Mouse (Mus musculus): ENCODE measurements around the gene Ceacam2.
"Not testable (repeated sequence)": the region's sequence is repeated elsewhere in the genome, so short reads cannot be mapped to it uniquely, and the experiment has no call there.

DNA sequence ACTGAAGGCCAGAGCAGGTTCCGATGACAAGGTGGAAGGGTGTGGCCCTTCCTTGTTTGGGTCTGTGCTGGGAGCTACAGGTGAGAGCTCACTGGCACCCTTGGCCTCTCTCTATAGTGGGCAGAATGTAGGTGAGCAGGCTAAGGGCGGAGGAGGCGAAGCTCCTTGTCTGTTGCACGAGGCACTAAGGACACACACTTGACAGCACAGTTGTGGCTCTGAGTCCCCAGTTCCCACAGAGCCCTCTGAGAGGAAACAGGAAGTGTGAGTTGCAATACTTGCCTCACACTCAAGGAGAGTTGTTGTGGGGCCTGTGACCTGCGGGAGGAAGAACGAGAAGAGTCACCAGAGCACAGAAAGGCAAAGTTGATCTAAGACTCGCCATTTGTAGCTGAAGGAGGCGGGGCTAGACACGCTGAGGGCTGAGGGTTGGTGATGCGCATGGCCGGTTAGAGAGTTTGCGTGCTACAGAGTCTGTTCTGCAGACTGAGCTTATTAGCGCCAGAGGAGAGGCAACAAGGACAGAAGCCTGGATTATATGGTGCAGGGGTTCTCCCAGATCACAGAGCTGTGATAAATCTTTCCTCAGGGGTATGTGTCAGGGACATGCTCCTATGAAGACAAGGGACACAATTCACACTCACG is 37.3 kb upstream of the Ceacam2 start:
- TF ChIP-seq CTCF (IDR thresholded peaks at IDR 0.05; ENCODE audit: low read depth, low read length); GATA1 (IDR thresholded peaks at IDR 0.05; ENCODE audit: borderline replicate concordance, low read length); POLR2AphosphoS5 (IDR thresholded peaks at IDR 0.05; ENCODE audit: insufficient replicate concordance, low read depth, low read length): not testable (repeated sequence)

Data from G1E (cell line).